Mouse (Mus musculus): ENCODE measurements at regions not wholly inside any gene's neighbourhood (a gene's known extent, or its start where the extent isn't known, plus 50 kb on each side); places are given as distances from the start of the nearest gene placed in this dataset.

- 94% methylated on average over 3 of the region's 3 CpGs for WGBS
- Histone ChIP-seq H3K4me3 (ENCODE audit: control insufficient read depth, insufficient read depth, low read length) (no peak overlapping the region), H3K4me1 (replicated peaks; ENCODE audit: control insufficient read depth, insufficient read depth, low read length) (no peaks in the 10 kb centered on the region), H3K27me3 (ENCODE audit: control insufficient read depth, insufficient read depth, low read length) (no peaks in the 10 kb centered on the region), H3K27ac (ENCODE audit: control insufficient read depth, insufficient read depth, low read length) (no peak overlapping the region), H3K36me3 (ENCODE audit: control insufficient read depth, insufficient read depth, low read length) (no peaks in the 10 kb centered on the region)
- DNase-seq = no peak
- no peak for TF ChIP-seq CTCF (IDR thresholded peaks at IDR 0.05; ENCODE audit: borderline replicate concordance, control insufficient read depth, extremely low read depth, insufficient read depth, low read length, poor library complexity)
- no peak for TF ChIP-seq POLR2A (IDR thresholded peaks at IDR 0.05; ENCODE audit: control insufficient read depth, extremely low read depth, insufficient read depth, low read length, poor library complexity)
Measured at GRCm38 (mm10) chr13:6237201-6237600, 310.7 kb upstream of the Pitrm1 start.

GRCm38 (mm10) chr13:6240855-6241254, 307.1 kb upstream of the Pitrm1 start:
- no peak for DNase-seq
- Histone ChIP-seq H3K4me1 (replicated peaks; ENCODE audit: control insufficient read depth, insufficient read depth, low read length) (no peaks in the 10 kb centered on the region), H3K4me3 (ENCODE audit: control insufficient read depth, insufficient read depth, low read length) (no peak overlapping the region), H3K36me3 (ENCODE audit: control insufficient read depth, insufficient read depth, low read length) (no peaks in the 10 kb centered on the region), H3K27ac (ENCODE audit: control insufficient read depth, insufficient read depth, low read length) (no peak overlapping the region), H3K27me3 (ENCODE audit: control insufficient read depth, insufficient read depth, low read length) (no peaks in the 10 kb centered on the region)
- WGBS = 58% methylated on average over 3 of the region's 3 CpGs
- TF ChIP-seq CTCF (IDR thresholded peaks at IDR 0.05; ENCODE audit: borderline replicate concordance, control insufficient read depth, extremely low read depth, insufficient read depth, low read length, poor library complexity) (no peak), POLR2A (IDR thresholded peaks at IDR 0.05; ENCODE audit: control insufficient read depth, extremely low read depth, insufficient read depth, low read length, poor library complexity) (no peak)

DNA sequence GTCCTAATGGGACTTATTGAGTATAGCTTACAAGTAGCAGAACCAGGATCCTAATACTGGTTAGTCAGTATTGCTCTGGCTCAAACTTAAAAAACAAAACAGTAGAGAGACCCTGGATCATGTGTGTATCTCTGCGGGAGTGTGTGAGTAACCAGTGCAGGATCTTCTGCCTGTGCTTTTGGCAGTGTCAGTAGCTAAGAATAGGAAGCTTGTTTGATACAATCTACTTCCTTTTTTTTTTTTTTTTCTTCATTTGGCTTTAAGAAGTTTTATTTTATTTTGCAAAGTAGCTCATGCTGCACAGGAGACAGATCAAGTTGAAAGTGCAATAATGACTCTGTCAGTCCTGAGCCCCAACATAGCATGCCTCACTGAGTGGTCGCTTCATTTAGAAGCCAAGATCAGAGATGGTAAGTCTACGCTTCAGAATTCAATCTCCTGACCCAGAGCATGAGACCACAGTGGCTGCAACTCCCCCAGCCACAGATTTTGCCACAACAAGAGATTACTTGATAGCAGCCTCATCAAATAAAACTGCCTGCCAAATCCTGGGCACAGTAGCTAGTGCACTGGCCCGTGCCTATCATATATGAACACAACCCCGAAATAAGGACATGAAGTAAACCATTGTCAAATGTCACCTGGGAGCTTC, 306.4 kb upstream of the Pitrm1 start:
- no peak for DNase-seq
- 5% methylated on average over 5 of the region's 5 CpGs for WGBS
- H3K36me3 ChIP-seq (ENCODE audit: control insufficient read depth, insufficient read depth, low read length) = no peaks in the 10 kb centered on the region

DNA sequence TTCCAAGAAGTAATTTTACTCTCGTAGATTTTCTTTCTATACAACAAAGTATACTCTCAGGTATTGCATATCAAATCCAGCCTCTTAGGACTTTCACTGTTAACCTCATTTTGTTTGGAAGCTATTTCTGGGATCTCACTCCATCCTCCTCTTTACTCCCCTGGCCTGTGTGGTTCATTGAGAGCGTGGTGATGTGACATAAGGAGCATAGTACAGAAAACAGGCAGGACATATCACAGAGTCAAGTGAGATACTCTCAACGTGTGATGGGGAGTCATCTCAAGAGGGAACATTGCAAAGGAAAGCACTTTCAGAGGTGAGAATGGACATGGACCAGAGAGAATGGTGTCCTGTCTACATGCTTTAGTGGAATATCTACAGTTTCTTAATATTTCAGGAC, 297.8 kb upstream of the Pitrm1 start:
- Histone ChIP-seq H3K27ac (ENCODE audit: control insufficient read depth, insufficient read depth, low read length) (no peak overlapping the region), H3K27me3 (ENCODE audit: control insufficient read depth, insufficient read depth, low read length) (no peaks in the 10 kb centered on the region), H3K4me1 (replicated peaks; ENCODE audit: control insufficient read depth, insufficient read depth, low read length) (no peaks in the 10 kb centered on the region), H3K4me3 (ENCODE audit: control insufficient read depth, insufficient read depth, low read length) (no peak overlapping the region), H3K36me3 (ENCODE audit: control insufficient read depth, insufficient read depth, low read length) (no peaks in the 10 kb centered on the region)
- TF ChIP-seq CTCF (IDR thresholded peaks at IDR 0.05; ENCODE audit: borderline replicate concordance, control insufficient read depth, extremely low read depth, insufficient read depth, low read length, poor library complexity) (no peak), POLR2A (IDR thresholded peaks at IDR 0.05; ENCODE audit: control insufficient read depth, extremely low read depth, insufficient read depth, low read length, poor library complexity) (no peak)
- 94% methylated on average over 3 of the region's 3 CpGs for WGBS
- no peak for DNase-seq

More for the DNA sequence above, 306.4 kb upstream of the Pitrm1 start:
- Histone ChIP-seq H3K4me1 (replicated peaks; ENCODE audit: control insufficient read depth, insufficient read depth, low read length) (no peaks in the 10 kb centered on the region), H3K27ac (ENCODE audit: control insufficient read depth, insufficient read depth, low read length) (no peak overlapping the region), H3K27me3 (ENCODE audit: control insufficient read depth, insufficient read depth, low read length) (no peaks in the 10 kb centered on the region), H3K4me3 (ENCODE audit: control insufficient read depth, insufficient read depth, low read length) (no peak overlapping the region)
- no peak for TF ChIP-seq CTCF (IDR thresholded peaks at IDR 0.05; ENCODE audit: borderline replicate concordance, control insufficient read depth, extremely low read depth, insufficient read depth, low read length, poor library complexity)
- TF ChIP-seq POLR2A (IDR thresholded peaks at IDR 0.05; ENCODE audit: control insufficient read depth, extremely low read depth, insufficient read depth, low read length, poor library complexity) = no peak

DNA sequence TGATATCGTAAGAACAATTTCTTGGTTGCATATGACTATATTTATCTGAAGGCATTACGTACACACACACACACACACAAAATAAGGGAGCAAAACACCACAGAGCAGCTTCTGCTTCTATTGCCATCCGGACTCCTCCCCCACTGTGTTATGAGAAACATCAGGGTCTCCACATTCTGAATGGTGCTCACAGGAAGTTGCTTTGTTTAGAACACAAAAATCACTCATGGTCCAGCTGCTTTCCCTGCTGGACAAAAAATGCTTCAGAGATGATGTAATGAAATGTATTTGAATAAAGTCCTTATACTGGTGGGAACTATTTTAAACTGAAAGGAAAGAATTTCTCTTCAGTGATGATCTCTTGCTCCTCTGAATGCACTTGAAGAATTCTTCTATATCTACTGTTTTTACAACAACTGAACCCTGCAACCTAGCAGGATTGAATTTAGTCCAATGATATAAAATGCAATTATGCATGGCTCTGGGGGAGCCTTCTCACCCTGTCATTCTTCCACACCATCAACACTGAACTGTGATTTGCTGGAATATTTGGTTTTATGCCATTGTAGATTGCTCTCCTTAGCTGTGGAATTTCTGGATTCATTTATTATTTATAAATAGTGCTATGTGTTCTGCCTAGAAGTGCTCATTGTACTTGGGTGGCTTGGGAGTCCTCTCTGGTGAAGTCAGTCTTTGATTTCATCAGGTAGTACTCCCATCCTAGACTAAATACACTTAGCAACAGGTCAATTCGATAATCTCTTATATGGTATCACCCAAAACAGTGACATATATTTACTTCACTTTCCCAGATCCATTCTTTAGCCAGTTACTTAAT, 296.7 kb upstream of the Pitrm1 start:
- no peak for DNase-seq
- H3K4me1 ChIP-seq (replicated peaks; ENCODE audit: control insufficient read depth, insufficient read depth, low read length) = no peaks in the 10 kb centered on the region
- H3K27me3 ChIP-seq (ENCODE audit: control insufficient read depth, insufficient read depth, low read length) = no peaks in the 10 kb centered on the region
- no peak overlapping the region for H3K27ac ChIP-seq (ENCODE audit: control insufficient read depth, insufficient read depth, low read length)
- 89% methylated on average over 4 of the region's 4 CpGs for WGBS
- TF ChIP-seq POLR2A (IDR thresholded peaks at IDR 0.05; ENCODE audit: control insufficient read depth, extremely low read depth, insufficient read depth, low read length, poor library complexity) (no peak), CTCF (IDR thresholded peaks at IDR 0.05; ENCODE audit: borderline replicate concordance, control insufficient read depth, extremely low read depth, insufficient read depth, low read length, poor library complexity) (no peak)
- no peaks in the 10 kb centered on the region for H3K36me3 ChIP-seq (ENCODE audit: control insufficient read depth, insufficient read depth, low read length)
- no peak overlapping the region for H3K4me3 ChIP-seq (ENCODE audit: control insufficient read depth, insufficient read depth, low read length)

GRCm38 (mm10) chr13:6252100-6252499, 295.8 kb upstream of the Pitrm1 start:
- TF ChIP-seq CTCF (IDR thresholded peaks at IDR 0.05; ENCODE audit: borderline replicate concordance, control insufficient read depth, extremely low read depth, insufficient read depth, low read length, poor library complexity) (no peak), POLR2A (IDR thresholded peaks at IDR 0.05; ENCODE audit: control insufficient read depth, extremely low read depth, insufficient read depth, low read length, poor library complexity) (no peak)
- Histone ChIP-seq H3K36me3 (ENCODE audit: control insufficient read depth, insufficient read depth, low read length) (no peaks in the 10 kb centered on the region), H3K4me3 (ENCODE audit: control insufficient read depth, insufficient read depth, low read length) (no peak overlapping the region), H3K4me1 (replicated peaks; ENCODE audit: control insufficient read depth, insufficient read depth, low read length) (no peaks in the 10 kb centered on the region), H3K27me3 (ENCODE audit: control insufficient read depth, insufficient read depth, low read length) (no peaks in the 10 kb centered on the region), H3K27ac (ENCODE audit: control insufficient read depth, insufficient read depth, low read length) (no peak overlapping the region)
- DNase-seq = no peak
- WGBS = 11% methylated on average over 3 of the region's 3 CpGs
